In genomic region chr10:117501426-117501825, GRCm38 (mm10) we compare ENCODE assay signal across 22 mouse cellular contexts.
DNase-seq lines count a peak whose midpoint lies in the region; ATAC-seq lines count a peak whose summit lies in the region.
"Had no signal": no experiment of that assay in that cellular context is flagged by ENCODE, and none has a peak within 500 bp of the region (broad histone marks: within the 10 kb centered on the region; RNA-seq: fewer than 3 reads in every experiment).

No protein-coding gene starts in this region.

- H3K27me3 ChIP-seq in midbrain, embryonic 11.5 days (ENCODE audit: control insufficient read depth, insufficient read depth, low read length): no peaks in the 10 kb centered on the region
- no peaks in the 10 kb centered on the region for H3K27me3 ChIP-seq in midbrain, embryonic 14.5 days (ENCODE audit: control insufficient read depth, insufficient read depth, low read length)
- H3K27me3 ChIP-seq: CH12.LX had no signal

- WGBS in midbrain, embryonic 11.5 days: 90% methylated on average over 1 of the region's 1 CpGs
- 100% methylated on average over 1 of the region's 1 CpGs for WGBS in midbrain, embryonic 14.5 days

- peak; percentile 40 for DNase-seq in heart, adult 11 months
- no peak for DNase-seq in heart, postnatal 25 days (ENCODE audit: low spot score)
- DNase-seq in midbrain, embryonic 11.5 days (ENCODE audit: low spot score, missing footprints): peak; percentile 44
- DNase-seq in midbrain, embryonic 14.5 days: no peak
- DNase-seq in 3T3-L1 (ENCODE audit: low read depth, low spot score): peak; percentile 92
- DNase-seq in left cerebral cortex, postnatal 10 days (ENCODE audit: extremely low spot score in 1 of 2, low spot score in 2 of 2): no peak
- DNase-seq: adrenal gland, adult 2 months; adrenal gland, adult 8-10 months; adrenal gland, postnatal 10 days; adrenal gland, postnatal 14 days; adrenal gland, postnatal 25 days; adrenal gland, postnatal 36 days; B cell, adult 2 months; cerebellum, adult 11 months; cerebellum, adult 11-12 months; cerebellum, adult 18-20 months; cerebellum, adult 2 months had no signal

- no peaks in the 10 kb centered on the region for H3K36me3 ChIP-seq in midbrain, embryonic 11.5 days (ENCODE audit: control insufficient read depth, insufficient read depth, low read length)
- no peaks in the 10 kb centered on the region for H3K36me3 ChIP-seq in midbrain, embryonic 14.5 days (ENCODE audit: control insufficient read depth, insufficient read depth, low read length)
- H3K36me3 ChIP-seq: G1E had no signal

- H3K9me3 ChIP-seq in midbrain, embryonic 11.5 days (ENCODE audit: control insufficient read depth, low read length): no peaks in the 10 kb centered on the region
- H3K9me3 ChIP-seq in midbrain, embryonic 14.5 days (ENCODE audit: control insufficient read depth, low read length): no peaks in the 10 kb centered on the region
- H3K9me3 ChIP-seq: G1E had no signal

- no peak overlapping the region for H3K27ac ChIP-seq in midbrain, embryonic 11.5 days (ENCODE audit: low read depth, low read length)
- H3K27ac ChIP-seq in midbrain, embryonic 14.5 days (replicated peaks; ENCODE audit: low read depth, low read length): no peak overlapping the region

- no peak overlapping the region for H3K4me2 ChIP-seq in midbrain, embryonic 11.5 days
- H3K4me2 ChIP-seq in midbrain, embryonic 14.5 days (ENCODE audit: low read length): no peak overlapping the region

- ATAC-seq in midbrain, embryonic 11.5 days (ENCODE audit: low FRiP score): no peak
- ATAC-seq in midbrain, embryonic 14.5 days (ENCODE audit: low FRiP score, low TSS enrichment): no peak
- ATAC-seq: activated CD4-positive, CD25-positive, alpha-beta regulatory T cell, adult 4 months; CD4-positive, CD25-positive, alpha-beta regulatory T cell, adult 4 months; Patski had no signal

- no peak overlapping the region for H3K9ac ChIP-seq in midbrain, embryonic 11.5 days (ENCODE audit: low read length)
- no peak overlapping the region for H3K9ac ChIP-seq in midbrain, embryonic 14.5 days (replicated peaks; ENCODE audit: low read length)

- intact Hi-C loops in heart, postnatal 25 days (cut with DNase I): no loop called here
- intact Hi-C loops in left cerebral cortex, postnatal 10 days (cut with DNase I): no loop called here

- H3K4me1 ChIP-seq in midbrain, embryonic 11.5 days (ENCODE audit: control insufficient read depth, insufficient read depth, low read length): no peaks in the 10 kb centered on the region
- H3K4me1 ChIP-seq in midbrain, embryonic 14.5 days (ENCODE audit: control insufficient read depth, insufficient read depth, low read length): no peaks in the 10 kb centered on the region

- H3K4me3 ChIP-seq in midbrain, embryonic 11.5 days (ENCODE audit: low read depth, low read length): no peak overlapping the region
- H3K4me3 ChIP-seq in midbrain, embryonic 14.5 days (replicated peaks; ENCODE audit: low read depth, low read length): no peak overlapping the region

Comparison
In these comparisons a context has a peak if more than half of its experiments do, and no peak if none do; other contexts are left out.
1. DNase-seq: peak in heart, adult 11 months (single experiment), midbrain, embryonic 11.5 days (single experiment) and 3T3-L1 (single experiment); none in heart, postnatal 25 days (single experiment), midbrain, embryonic 14.5 days (single experiment) and left cerebral cortex, postnatal 10 days (0 of 2).